Mouse (Mus musculus): ENCODE measurements at regions not wholly inside any gene's neighbourhood (a gene's known extent, or its start where the extent isn't known, plus 50 kb on each side); places are given as distances from the start of the nearest gene placed in this dataset.
"Not testable (repeated sequence)": the region's sequence is repeated elsewhere in the genome, so short reads cannot be mapped to it uniquely, and the experiment has no call there.

GRCm38 (mm10) chr14:24386756-24387155 lies 93.7 kb downstream of the E330034G19Rik start:
- DNase-seq, result not testable (repeated sequence)

- DNase-seq, result peak; percentile 33
These were observed 95.0 kb downstream of the Polr3a start for GRCm38 (mm10) chr14:24391841-24392240.

All from adrenal gland, adult 2 months (tissue).